Mouse (Mus musculus) megakaryocyte, embryonic 14.5 days (primary cell): ENCODE data around the gene Cept1.

Source experiments
- FLI1 ChIP-seq: IDR thresholded peaks from 2 replicates; pipeline ENCODE4 v1.6.1; 2012; ENCODE audit warnings: low read length, inconsistent platforms, mixed read lengths
- GATA1 ChIP-seq: IDR thresholded peaks from 3 replicates; pipeline ENCODE4 v1.6.1; 2012; ENCODE audit warnings: mixed read lengths, low read length, inconsistent platforms, borderline replicate concordance

- TF ChIP-seq GATA1, result no peak
- TF ChIP-seq FLI1, result no peak
Measured at GRCm38 (mm10) chr3:106495346-106496044, 52.1 kb downstream of the Cept1 start.
